Mouse (Mus musculus) cerebellum, postnatal 14 days (tissue): ENCODE measurements at regions not wholly inside any gene's neighbourhood (a gene's known extent, or its start where the extent isn't known, plus 50 kb on each side); places are given as distances from the start of the nearest gene placed in this dataset.
A peak's percentile ranks its signal among the peaks of the same experiment; 100 is the strongest.

Source experiments
- DNase-seq, 2 experiments: peaks; one replicate each; pipeline ENCODE4 v3.0.0; 2021; ENCODE audit warnings: mixed read lengths in 2 of 2

- DNase-seq: no peak
Observed at GRCm38 (mm10) chr2:178597084-178597470, 166.7 kb downstream of the Cdh26 start.

- no peak for DNase-seq
Observed at GRCm38 (mm10) chr2:178598371-178598770, 168.0 kb downstream of the Cdh26 start.

GRCm38 (mm10) chr2:178598836-178599235 is 168.5 kb downstream of the Cdh26 start:
- DNase-seq: no peak

- DNase-seq: no peak
Observed at GRCm38 (mm10) chr2:178603443-178603842, 173.1 kb downstream of the Cdh26 start.

- DNase-seq: peak; percentile 46 to 63
Observed at GRCm38 (mm10) chr2:178606733-178607132, 176.4 kb downstream of the Cdh26 start.

GRCm38 (mm10) chr2:178610211-178610975 is 180.1 kb downstream of the Cdh26 start:
- no peak for DNase-seq

- no peak for DNase-seq
Observed at GRCm38 (mm10) chr2:178614761-178615160, 184.4 kb downstream of the Cdh26 start.

- peak in 1 of 2 experiments; percentile 22 for DNase-seq
Observed at GRCm38 (mm10) chr2:178622801-178623200, 192.5 kb downstream of the Cdh26 start.

- DNase-seq: no peak
Observed at GRCm38 (mm10) chr2:178624475-178624874, 194.1 kb downstream of the Cdh26 start.

GRCm38 (mm10) chr2:178624907-178625306 is 194.6 kb downstream of the Cdh26 start:
- no peak for DNase-seq

- DNase-seq: peak; percentile 82 to 88
Observed at GRCm38 (mm10) chr2:178629756-178630155, 199.4 kb downstream of the Cdh26 start.

GRCm38 (mm10) chr2:178630511-178630910 is 200.2 kb downstream of the Cdh26 start:
- DNase-seq: no peak

- no peak for DNase-seq
Observed at GRCm38 (mm10) chr2:178631336-178631735, 201.0 kb downstream of the Cdh26 start.

- peak; percentile 38 to 54 for DNase-seq
Observed at GRCm38 (mm10) chr2:178631966-178632365, 201.6 kb downstream of the Cdh26 start.

- DNase-seq: peak; percentile 46 to 59
Observed at GRCm38 (mm10) chr2:178632831-178633585, 202.7 kb downstream of the Cdh26 start.

- DNase-seq: peak; percentile 37 to 68
Observed at GRCm38 (mm10) chr2:178634116-178634515, 203.8 kb downstream of the Cdh26 start.

GRCm38 (mm10) chr2:178635685-178636084 is 205.4 kb downstream of the Cdh26 start:
- DNase-seq: no peak

- DNase-seq: no peak
Observed at GRCm38 (mm10) chr2:178636901-178637300, 206.6 kb downstream of the Cdh26 start.

GRCm38 (mm10) chr2:178642137-178643052 is 212.1 kb downstream of the Cdh26 start:
- DNase-seq: no peak

- no peak for DNase-seq
Observed at GRCm38 (mm10) chr2:178643053-178643402, 212.7 kb downstream of the Cdh26 start.

- DNase-seq: no peak
Observed at GRCm38 (mm10) chr2:178643841-178644240, 213.5 kb downstream of the Cdh26 start.

GRCm38 (mm10) chr2:178660071-178660470 is 229.7 kb downstream of the Cdh26 start:
- no peak for DNase-seq

GRCm38 (mm10) chr2:178662396-178662795 is 232.1 kb downstream of the Cdh26 start:
- DNase-seq: no peak
